Mouse (Mus musculus): ENCODE data around the gene Tgds. TPM values are rescaled to one million over a fixed set of nuclear protein-coding genes. Genes with fewer than 3 reads are reported as not detected.
A peak's percentile ranks its signal among the peaks of the same experiment; 100 is the strongest.

Gene Tgds
- polyA plus RNA-seq, 1 experiment from 2014 or later: 31.2 TPM

DNA sequence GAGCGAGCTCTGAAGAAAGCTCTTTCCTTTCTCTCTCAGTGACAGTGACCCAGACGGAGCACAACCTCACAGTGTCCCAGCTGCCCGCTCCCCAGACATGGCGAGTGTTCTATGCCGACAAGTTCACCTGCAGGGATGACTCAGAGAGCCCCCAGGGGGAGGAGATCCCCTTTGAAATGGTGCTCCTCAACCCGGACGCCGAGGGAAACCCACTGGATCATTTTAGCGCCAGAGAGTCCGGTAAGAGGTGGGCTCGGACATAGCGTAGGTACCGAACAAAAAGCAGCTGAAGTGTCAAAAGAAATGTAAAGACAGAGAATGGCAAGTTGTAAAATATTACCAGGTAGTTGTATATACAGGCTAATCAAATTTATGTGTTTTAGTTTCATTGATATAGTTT, 15.5 kb upstream of the Tgds start:
- no peak overlapping the region for H3K4me3 ChIP-seq (ENCODE audit: low read length)
- no peaks in the 10 kb centered on the region for H3K9me3 ChIP-seq (replicated peaks; ENCODE audit: control insufficient read depth, low read length)
- no peak for ATAC-seq (replicated peaks; ENCODE audit: extremely low read depth, insufficient read depth, low FRiP score)
- H3K27me3 ChIP-seq (ENCODE audit: control insufficient read depth, insufficient read depth, low read length): no peaks in the 10 kb centered on the region
- H3K4me1 ChIP-seq (ENCODE audit: control insufficient read depth, insufficient read depth, low read length): no peaks in the 10 kb centered on the region
- no peak overlapping the region for H3K9ac ChIP-seq (ENCODE audit: low read length)
- no peak overlapping the region for H3K4me2 ChIP-seq (ENCODE audit: low read depth, low read length)
- no peak overlapping the region for H3K27ac ChIP-seq (ENCODE audit: low read length)
- peaks cover 10% of the 10 kb centered on the region for H3K36me3 ChIP-seq (ENCODE audit: control insufficient read depth, insufficient read depth)
- WGBS: 91% methylated on average over 13 of the region's 13 CpGs

DNA sequence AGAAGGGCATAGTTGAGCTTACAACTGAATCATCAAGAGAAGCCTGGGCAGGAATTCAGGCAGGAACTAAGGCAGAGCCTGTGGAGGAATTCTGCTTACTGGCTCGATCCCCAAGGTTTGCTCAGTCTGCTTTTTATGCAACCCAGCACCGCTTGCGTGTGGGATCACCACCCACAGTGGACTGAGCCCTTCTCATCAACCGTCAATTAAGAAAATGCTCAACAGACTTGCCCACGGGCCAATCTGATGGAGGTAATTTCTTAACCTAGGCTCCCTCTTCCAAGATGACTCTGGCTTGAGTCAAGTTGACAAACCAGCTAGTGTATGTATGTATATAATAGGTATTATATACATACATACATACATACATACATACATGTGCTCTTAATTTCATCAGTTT, 9.7 kb upstream of the Tgds start:
- H3K4me3 ChIP-seq (ENCODE audit: low read length): no peak overlapping the region
- H3K36me3 ChIP-seq (ENCODE audit: control insufficient read depth, insufficient read depth): peaks cover 19% of the 10 kb centered on the region
- no peaks in the 10 kb centered on the region for H3K27me3 ChIP-seq (ENCODE audit: control insufficient read depth, insufficient read depth, low read length)
- no peak overlapping the region for H3K4me2 ChIP-seq (ENCODE audit: low read depth, low read length)
- ATAC-seq (replicated peaks; ENCODE audit: extremely low read depth, insufficient read depth, low FRiP score): no peak
- WGBS: 90% methylated on average over 5 of the region's 5 CpGs
- no peaks in the 10 kb centered on the region for H3K9me3 ChIP-seq (replicated peaks; ENCODE audit: control insufficient read depth, low read length)
- H3K9ac ChIP-seq (ENCODE audit: low read length): no peak overlapping the region
- H3K4me1 ChIP-seq (ENCODE audit: control insufficient read depth, insufficient read depth, low read length): peaks cover 4% of the 10 kb centered on the region
- H3K27ac ChIP-seq (ENCODE audit: low read length): no peak overlapping the region

DNA sequence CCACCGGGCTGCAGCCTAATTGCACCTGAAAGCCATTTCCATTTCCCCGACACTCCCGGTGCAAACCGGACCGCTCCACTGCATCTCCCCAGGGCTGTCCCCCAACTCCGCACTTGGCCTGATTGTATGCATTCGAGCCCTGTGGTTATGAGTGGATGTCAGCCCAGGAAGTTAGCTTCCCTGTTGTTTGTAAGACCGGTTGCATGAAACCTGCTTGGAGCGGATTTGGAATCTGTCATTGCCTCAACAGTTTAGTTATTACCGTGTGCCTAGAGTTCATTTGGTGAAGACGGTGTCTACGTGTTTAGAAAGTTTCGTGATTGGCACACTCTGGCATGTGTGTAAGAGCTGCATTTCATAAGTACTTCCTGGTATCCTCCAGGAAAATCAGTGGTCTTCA, 4.9 kb upstream of the Tgds start:
- Histone ChIP-seq H3K9ac (ENCODE audit: low read length) (peak overlapping the region; percentile 95), H3K4me3 (ENCODE audit: low read length) (peak overlapping the region; percentile 90), H3K9me3 (replicated peaks; ENCODE audit: control insufficient read depth, low read length) (no peaks in the 10 kb centered on the region), H3K27me3 (ENCODE audit: control insufficient read depth, insufficient read depth, low read length) (no peaks in the 10 kb centered on the region), H3K4me2 (ENCODE audit: low read depth, low read length) (peak overlapping the region; percentile 96), H3K4me1 (ENCODE audit: control insufficient read depth, insufficient read depth, low read length) (peaks cover 10% of the 10 kb centered on the region), H3K27ac (ENCODE audit: low read length) (peak overlapping the region; percentile 62), H3K36me3 (ENCODE audit: control insufficient read depth, insufficient read depth) (peaks cover 19% of the 10 kb centered on the region)
- peak; percentile 21 for ATAC-seq (replicated peaks; ENCODE audit: extremely low read depth, insufficient read depth, low FRiP score)
- WGBS: under 1% methylated on average over 13 of the region's 13 CpGs

DNA sequence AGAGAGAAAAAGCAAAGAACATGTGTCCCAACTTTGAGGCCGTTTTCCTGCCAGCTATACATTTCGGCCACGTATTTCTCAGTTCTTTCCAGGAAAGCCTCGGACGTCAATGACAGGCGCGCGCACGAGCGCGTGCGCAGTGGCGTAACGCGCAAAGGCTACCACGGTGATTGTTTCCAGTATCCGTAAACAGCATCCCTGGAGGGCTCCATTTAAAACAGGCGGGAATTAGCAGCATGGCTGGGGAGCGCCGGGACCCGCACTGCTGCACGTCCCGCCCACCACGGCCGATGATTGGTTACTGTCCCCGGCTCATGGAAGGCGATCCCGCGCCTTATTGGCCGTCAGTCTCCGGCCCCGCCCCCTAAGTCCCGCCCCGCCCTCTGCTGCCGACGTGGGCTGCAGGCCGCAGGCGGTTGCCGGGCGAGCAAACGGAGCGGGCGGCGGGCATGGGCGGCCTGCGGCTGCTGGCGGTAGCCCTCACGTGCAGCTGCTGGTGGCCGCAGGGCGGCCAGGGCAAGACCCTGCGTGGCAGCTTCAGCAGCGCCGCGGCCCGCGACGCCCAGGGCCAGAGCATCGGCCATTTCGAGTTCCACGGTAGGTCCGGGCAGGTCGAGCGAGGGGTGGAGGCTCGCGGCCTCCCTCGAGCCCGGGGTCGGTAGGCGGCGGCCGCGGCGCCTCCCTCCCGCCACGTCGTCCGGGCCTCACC, 4.3 kb upstream of the Tgds start, which contains the start of gene Gpr180:
TSS of gene Gpr180 (plus strand) at position 415 of the 709 bp plus-strand sequence.
- no peaks in the 10 kb centered on the region for H3K27me3 ChIP-seq (ENCODE audit: control insufficient read depth, insufficient read depth, low read length)
- peak within 1 kb of the TSS; percentile 96 for H3K4me2 ChIP-seq (ENCODE audit: low read depth, low read length)
- peaks cover 19% of the 10 kb centered on the region for H3K36me3 ChIP-seq (ENCODE audit: control insufficient read depth, insufficient read depth)
- H3K4me3 ChIP-seq (ENCODE audit: low read length): peak within 1 kb of the TSS; percentile 90
- H3K27ac ChIP-seq (ENCODE audit: low read length): peak within 1 kb of the TSS; percentile 67
- peak within 1 kb of the TSS; percentile 95 for H3K9ac ChIP-seq (ENCODE audit: low read length)
- peaks cover 12% of the 10 kb centered on the region for H3K4me1 ChIP-seq (ENCODE audit: control insufficient read depth, insufficient read depth, low read length)
- no peaks in the 10 kb centered on the region for H3K9me3 ChIP-seq (replicated peaks; ENCODE audit: control insufficient read depth, low read length)
- ATAC-seq (replicated peaks; ENCODE audit: extremely low read depth, insufficient read depth, low FRiP score): peak; percentile 95
- under 1% methylated on average over 72 of the region's 77 CpGs for WGBS

DNA sequence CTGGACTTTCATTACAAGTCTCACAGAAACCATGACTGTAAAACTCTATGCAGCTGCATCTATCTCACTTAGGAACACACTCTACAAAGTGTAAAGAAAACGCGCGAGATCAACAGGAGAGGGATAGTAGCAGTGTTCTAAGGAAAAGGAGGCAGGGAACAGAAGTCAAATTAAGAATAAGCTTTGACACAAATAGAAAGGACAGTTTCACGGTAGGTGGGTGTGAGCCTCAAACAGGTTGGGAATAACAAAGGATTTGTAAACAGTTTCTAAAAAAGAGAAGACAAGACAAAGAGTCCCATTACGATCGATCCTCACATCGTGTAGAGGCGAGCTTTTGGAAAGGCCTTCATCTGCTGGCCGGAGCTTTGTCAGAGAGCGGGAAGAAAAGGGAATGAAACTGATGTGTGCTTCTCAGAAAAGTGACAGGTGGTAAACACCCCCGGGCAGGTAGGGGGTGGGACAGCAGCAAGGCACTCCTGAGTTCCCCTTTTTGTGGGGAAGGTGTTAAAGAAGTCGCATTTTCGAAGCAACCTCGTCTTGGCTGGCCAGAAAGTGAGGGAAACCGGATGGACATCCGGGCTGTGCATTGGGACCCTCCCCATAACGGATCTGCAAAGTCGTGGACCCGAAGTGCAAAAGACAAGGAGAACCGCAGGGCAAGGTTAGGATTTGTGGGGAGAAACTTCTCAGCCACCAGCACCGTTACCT, 469 bp downstream of the Tgds start:
- Histone ChIP-seq H3K9ac (ENCODE audit: low read length) (peak overlapping the region; percentile 92), H3K9me3 (replicated peaks; ENCODE audit: control insufficient read depth, low read length) (no peaks in the 10 kb centered on the region), H3K4me1 (ENCODE audit: control insufficient read depth, insufficient read depth, low read length) (peaks cover 15% of the 10 kb centered on the region), H3K27ac (ENCODE audit: low read length) (peak overlapping the region; percentile 62), H3K4me3 (ENCODE audit: low read length) (peak overlapping the region; percentile 89), H3K4me2 (ENCODE audit: low read depth, low read length) (peak overlapping the region; percentile 96), H3K36me3 (ENCODE audit: control insufficient read depth, insufficient read depth) (peaks cover 11% of the 10 kb centered on the region), H3K27me3 (ENCODE audit: control insufficient read depth, insufficient read depth, low read length) (no peaks in the 10 kb centered on the region)
- 9% methylated on average over 21 of the region's 21 CpGs for WGBS
- no peak for ATAC-seq (replicated peaks; ENCODE audit: extremely low read depth, insufficient read depth, low FRiP score)

DNA sequence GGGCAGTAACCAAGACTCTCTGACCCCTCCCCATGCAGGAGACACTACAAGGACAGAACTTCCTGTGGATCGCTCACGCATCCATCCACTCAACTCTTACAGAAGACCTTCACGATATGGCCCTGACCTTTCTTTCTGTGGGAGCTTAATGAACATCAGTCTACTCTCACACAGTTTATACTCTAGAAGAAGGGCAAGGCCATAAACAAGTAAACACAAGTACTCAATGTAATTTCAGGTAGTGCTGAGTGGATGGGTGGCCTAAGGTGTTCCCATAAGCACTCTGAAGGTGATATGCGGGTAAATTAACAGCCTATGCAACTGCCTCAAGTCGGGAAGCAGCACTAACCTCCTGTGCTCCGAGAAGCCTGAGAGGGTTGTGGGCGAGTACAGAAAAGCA, 1.1 kb downstream of the Tgds start:
- Histone ChIP-seq H3K27me3 (ENCODE audit: control insufficient read depth, insufficient read depth, low read length) (no peaks in the 10 kb centered on the region), H3K9ac (ENCODE audit: low read length) (peak overlapping the region; percentile 92), H3K27ac (ENCODE audit: low read length) (no peak overlapping the region), H3K9me3 (replicated peaks; ENCODE audit: control insufficient read depth, low read length) (no peaks in the 10 kb centered on the region), H3K4me3 (ENCODE audit: low read length) (peak overlapping the region; percentile 89), H3K4me1 (ENCODE audit: control insufficient read depth, insufficient read depth, low read length) (peaks cover 13% of the 10 kb centered on the region), H3K36me3 (ENCODE audit: control insufficient read depth, insufficient read depth) (peaks cover 12% of the 10 kb centered on the region), H3K4me2 (ENCODE audit: low read depth, low read length) (peak overlapping the region; percentile 96)
- no peak for ATAC-seq (replicated peaks; ENCODE audit: extremely low read depth, insufficient read depth, low FRiP score)
- WGBS: 72% methylated on average over 7 of the region's 7 CpGs

DNA sequence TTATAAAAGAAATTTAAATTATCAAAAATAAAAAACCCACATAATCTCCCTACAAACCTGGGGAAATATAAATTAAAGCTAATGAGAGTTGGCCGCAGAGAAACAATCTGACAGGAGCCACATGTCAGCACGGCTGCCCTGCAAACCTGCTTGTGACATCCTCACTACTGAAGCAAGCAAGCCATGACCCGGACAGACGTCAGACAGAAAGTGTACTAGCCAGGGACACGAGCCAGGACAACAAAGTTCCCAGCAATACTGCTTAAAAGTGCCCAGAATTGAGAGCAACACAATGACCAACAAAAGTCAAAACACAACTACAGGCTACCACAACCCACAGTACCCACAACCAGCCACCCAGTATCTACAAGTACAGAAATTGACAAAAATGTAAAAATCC, 6.3 kb downstream of the Tgds start:
- H3K27ac ChIP-seq (ENCODE audit: low read length): no peak overlapping the region
- H3K4me2 ChIP-seq (ENCODE audit: low read depth, low read length): no peak overlapping the region
- no peaks in the 10 kb centered on the region for H3K27me3 ChIP-seq (ENCODE audit: control insufficient read depth, insufficient read depth, low read length)
- no peak overlapping the region for H3K9ac ChIP-seq (ENCODE audit: low read length)
- H3K36me3 ChIP-seq (ENCODE audit: control insufficient read depth, insufficient read depth): peaks cover 32% of the 10 kb centered on the region
- WGBS: 87% methylated on average over 5 of the region's 5 CpGs
- peaks cover 1% of the 10 kb centered on the region for H3K4me1 ChIP-seq (ENCODE audit: control insufficient read depth, insufficient read depth, low read length)
- ATAC-seq (replicated peaks; ENCODE audit: extremely low read depth, insufficient read depth, low FRiP score): no peak
- H3K4me3 ChIP-seq (ENCODE audit: low read length): no peak overlapping the region
- H3K9me3 ChIP-seq (replicated peaks; ENCODE audit: control insufficient read depth, low read length): no peaks in the 10 kb centered on the region

DNA sequence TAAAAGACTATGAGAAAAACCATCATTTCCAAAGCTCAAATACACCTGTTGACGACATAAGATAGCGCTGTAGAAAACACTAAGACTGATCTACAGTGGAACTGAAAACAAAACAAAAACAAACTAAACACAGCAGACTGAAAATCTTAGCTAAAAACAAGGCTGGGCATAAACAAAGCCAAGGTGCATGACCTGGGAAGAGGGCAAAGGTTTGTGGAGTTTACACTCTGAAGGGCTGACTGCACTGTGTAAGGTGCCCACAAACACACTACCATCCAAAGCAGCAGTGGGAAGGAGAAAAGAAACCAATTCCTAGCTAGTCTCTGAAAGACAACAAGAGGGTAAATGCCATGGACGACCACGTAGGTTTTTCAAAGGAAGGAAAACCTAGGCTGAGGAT, 7.8 kb downstream of the Tgds start:
- ATAC-seq (replicated peaks; ENCODE audit: extremely low read depth, insufficient read depth, low FRiP score): no peak
- no peak overlapping the region for H3K4me2 ChIP-seq (ENCODE audit: low read depth, low read length)
- H3K36me3 ChIP-seq (ENCODE audit: control insufficient read depth, insufficient read depth): peaks cover 47% of the 10 kb centered on the region
- H3K9ac ChIP-seq (ENCODE audit: low read length): no peak overlapping the region
- H3K27me3 ChIP-seq (ENCODE audit: control insufficient read depth, insufficient read depth, low read length): no peaks in the 10 kb centered on the region
- no peak overlapping the region for H3K27ac ChIP-seq (ENCODE audit: low read length)
- no peak overlapping the region for H3K4me3 ChIP-seq (ENCODE audit: low read length)
- 81% methylated on average over 4 of the region's 4 CpGs for WGBS
- H3K9me3 ChIP-seq (replicated peaks; ENCODE audit: control insufficient read depth, low read length): no peaks in the 10 kb centered on the region
- no peaks in the 10 kb centered on the region for H3K4me1 ChIP-seq (ENCODE audit: control insufficient read depth, insufficient read depth, low read length)

DNA sequence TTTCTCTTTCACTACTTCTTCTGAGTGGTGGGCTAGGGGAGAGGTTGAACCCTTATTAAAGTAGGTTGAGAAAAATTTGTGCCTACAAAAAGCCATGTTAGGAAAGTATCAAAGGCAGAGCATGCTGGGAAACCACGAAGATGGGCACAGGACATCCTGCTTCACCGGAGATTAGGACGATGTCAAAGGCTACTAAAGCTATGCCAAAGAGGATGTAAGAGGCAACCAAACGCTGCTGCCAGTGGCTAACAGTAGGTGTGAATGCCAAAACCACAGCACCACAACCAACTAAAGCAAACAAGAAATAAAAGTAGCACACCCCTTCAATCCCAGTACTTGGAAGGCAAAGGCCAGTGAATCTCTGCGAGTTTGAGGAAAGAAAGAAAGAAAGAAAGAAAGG, 8.4 kb downstream of the Tgds start:
- 73% methylated on average over 5 of the region's 5 CpGs for WGBS

More for the DNA sequence above, 8.4 kb downstream of the Tgds start:
- H3K27ac ChIP-seq (ENCODE audit: low read length): no peak overlapping the region
- no peak overlapping the region for H3K9ac ChIP-seq (ENCODE audit: low read length)
- no peak overlapping the region for H3K4me3 ChIP-seq (ENCODE audit: low read length)
- no peak for ATAC-seq (replicated peaks; ENCODE audit: extremely low read depth, insufficient read depth, low FRiP score)
- no peak overlapping the region for H3K4me2 ChIP-seq (ENCODE audit: low read depth, low read length)
- no peaks in the 10 kb centered on the region for H3K9me3 ChIP-seq (replicated peaks; ENCODE audit: control insufficient read depth, low read length)
- H3K27me3 ChIP-seq (ENCODE audit: control insufficient read depth, insufficient read depth, low read length): no peaks in the 10 kb centered on the region
- H3K36me3 ChIP-seq (ENCODE audit: control insufficient read depth, insufficient read depth): peaks cover 53% of the 10 kb centered on the region
- no peaks in the 10 kb centered on the region for H3K4me1 ChIP-seq (ENCODE audit: control insufficient read depth, insufficient read depth, low read length)

Measured in heart, embryonic 16.5 days (tissue).